Mouse (Mus musculus) lung, adult 2 months (tissue): ENCODE measurements around the gene Cdc42. TPM values are rescaled to one million over a fixed set of nuclear protein-coding genes. Genes with fewer than 3 reads are reported as not detected.

ENCODE experiments used
- DNase-seq: peaks from one replicate; pipeline ENCODE4 v3.0.0; 2022
- H3K4me1 ChIP-seq: fragments of 200-500 bp; 2 replicates; pipeline ENCODE4 v1.6.1; 2011; ENCODE audit warnings: low read length; ENCODE audit not compliant: control insufficient read depth, insufficient read depth
- H3K4me3 ChIP-seq: fragments of 200-500 bp; replicated peaks from 2 replicates; pipeline ENCODE3; 2011; ENCODE audit warnings: low read depth, mild to moderate bottlenecking, control low read depth, low read length; ENCODE audit errors: extremely low read depth
- CTCF ChIP-seq: fragments of 200-500 bp; IDR thresholded peaks from 2 replicates; pipeline ENCODE4 v1.5.1; 2011; ENCODE audit warnings: mild to moderate bottlenecking, low read length, control low read depth; ENCODE audit not compliant: insufficient read depth
- POLR2A ChIP-seq: fragments of 200-500 bp; IDR thresholded peaks from 2 replicates; pipeline ENCODE4 v1.6.1; 2011; ENCODE audit warnings: low read depth, mild to moderate bottlenecking, control low read depth, low read length, borderline replicate concordance; ENCODE audit errors: extremely low read depth
- WGBS: fragments of 180-500 bp; shearing (Covaris S2); methylation state at CpG from one replicate; pipeline ENCODE4 v1.1.7; 2018; 5-methylcytosine and 5-hydroxymethylcytosine counted together
- polyA plus RNA-seq: library from polyadenylated mRNA; depleted of rRNA; stranded (reverse); fragments of >200 nt; gene quantifications from 2 replicates; pipeline ENCODE4 v1.2.3, GENCODE M21; 2012; rRNA removed

Cdc42 gene
- polyA plus RNA-seq, 1 experiment: 124 TPM

- TF ChIP-seq POLR2A (no peak), CTCF (no peak)
- WGBS: 78% methylated on average over 3 of the region's 3 CpGs
- Histone ChIP-seq H3K4me1 (0 out of 2 replicates have a peak, but pooled peaks cover 3% of the 10 kb centered on the region), H3K4me3 (no peak overlapping the region)
- no peak for DNase-seq
Measured at GRCm38 (mm10) chr4:137281273-137281672, 76.2 kb downstream of the Cdc42 start.

GRCm38 (mm10) chr4:137279346-137279745 lies 78.2 kb downstream of the Cdc42 start:
- TF ChIP-seq CTCF (no peak), POLR2A (no peak)

GRCm38 (mm10) chr4:137278144-137279040 lies 79.1 kb downstream of the Cdc42 start:
- WGBS: 7% methylated on average over 14 of the region's 22 CpGs
- TF ChIP-seq POLR2A (no peak), CTCF (no peak)
- Histone ChIP-seq H3K4me1 (0 out of 2 replicates have a peak, but pooled peaks cover 3% of the 10 kb centered on the region), H3K4me3 (peak overlapping the region; percentile 49)
- no peak for DNase-seq

More at GRCm38 (mm10) chr4:137279346-137279745, 78.2 kb downstream of the Cdc42 start:
- no peak overlapping the region for H3K4me3 ChIP-seq
- 42% methylated on average over 5 of the region's 5 CpGs for WGBS
- no peak for DNase-seq
- H3K4me1 ChIP-seq: 0 out of 2 replicates have a peak, but pooled peaks cover 3% of the 10 kb centered on the region

- no peak for DNase-seq
- under 1% methylated on average over 70 of the region's 71 CpGs for WGBS
- Histone ChIP-seq H3K4me1 (0 out of 2 replicates have a peak, but pooled peaks cover 3% of the 10 kb centered on the region), H3K4me3 (peak overlapping the region; percentile 30)
- TF ChIP-seq POLR2A (no peak), CTCF (no peak)
Measured at GRCm38 (mm10) chr4:137277600-137278143, 79.8 kb downstream of the Cdc42 start.

GRCm38 (mm10) chr4:137277166-137277513 lies 80.4 kb downstream of the Cdc42 start, which contains the start of gene Wnt4:
Gene Wnt4, plus strand, starts transcription at chr4:137277489.
- 1% methylated on average over 43 of the region's 45 CpGs for WGBS
- TF ChIP-seq CTCF (no peak), POLR2A (no peak)
- 0 out of 2 replicates have a peak, but pooled peaks cover 3% of the 10 kb centered on the region for H3K4me1 ChIP-seq
- H3K4me3 ChIP-seq: peak within 1 kb of the TSS; percentile 49
- DNase-seq: peak; percentile 20

- H3K4me1 ChIP-seq: 0 out of 2 replicates have a peak, but pooled peaks cover 3% of the 10 kb centered on the region
- no peak for TF ChIP-seq POLR2A
- TF ChIP-seq CTCF: no peak
- 4% methylated on average over 46 of the region's 46 CpGs for WGBS
- no peak overlapping the region for H3K4me3 ChIP-seq
- DNase-seq: no peak
Measured at GRCm38 (mm10) chr4:137276443-137277165, 80.9 kb downstream of the Cdc42 start.

GRCm38 (mm10) chr4:137274304-137274703 lies 83.2 kb downstream of the Cdc42 start:
- WGBS: 26% methylated on average over 6 of the region's 6 CpGs
- no peak for TF ChIP-seq CTCF
- no peak for TF ChIP-seq POLR2A
- no peak overlapping the region for H3K4me3 ChIP-seq

GRCm38 (mm10) chr4:137271856-137272255 lies 85.7 kb downstream of the Cdc42 start:
- DNase-seq: no peak
- TF ChIP-seq POLR2A (no peak), CTCF (no peak)
- no peaks in the 10 kb centered on the region for H3K4me1 ChIP-seq
- H3K4me3 ChIP-seq: no peak overlapping the region
- WGBS: 76% methylated on average over 8 of the region's 8 CpGs

More at GRCm38 (mm10) chr4:137274304-137274703, 83.2 kb downstream of the Cdc42 start:
- no peaks in the 10 kb centered on the region for H3K4me1 ChIP-seq
- no peak for DNase-seq

Other genes with a start within 250 kb of the Cdc42 start
- gene Wnt4, start 80.2 kb downstream of the Cdc42 start, polyA plus RNA-seq: 6.1 and 11.7 TPM in 2 replicates
- gene Cela3a, start 52.1 kb upstream of the Cdc42 start, polyA plus RNA-seq: not detected in 2 replicates
- gene Cela3b, start 72.8 kb upstream of the Cdc42 start, polyA plus RNA-seq: 0.57 and 12.5 TPM in 2 replicates
- 0.15 TPM in 1 of 2 replicates, not detected in the other for gene 1700013G24Rik, start 95.6 kb upstream of the Cdc42 start, polyA plus RNA-seq
- gene Hspg2, start 111.0 kb upstream of the Cdc42 start, polyA plus RNA-seq: 67.8 and 76.2 TPM in 2 replicates
- gene Ldlrad2, start 216.8 kb upstream of the Cdc42 start, polyA plus RNA-seq: not detected in 2 replicates
- gene Usp48, start 236.0 kb upstream of the Cdc42 start, polyA plus RNA-seq: 45.3 and 67.5 TPM in 2 replicates